Mouse (Mus musculus): ENCODE results near the gene Efcc1.

- no peak for TF ChIP-seq CTCF (IDR thresholded peaks at IDR 0.05; ENCODE audit: control insufficient read depth, insufficient read depth, insufficient read length)
- no peak for TF ChIP-seq CEBPB (IDR thresholded peaks at IDR 0.05; ENCODE audit: low read depth)
- no peak for TF ChIP-seq MAX (IDR thresholded peaks at IDR 0.05)
- no peak for TF ChIP-seq USF1 (IDR thresholded peaks at IDR 0.05; ENCODE audit: low read depth)
- no peak for TF ChIP-seq MYOD1 (IDR thresholded peaks at IDR 0.05; ENCODE audit: control insufficient read depth, insufficient read length, low read depth)
- TF ChIP-seq MYOG (IDR thresholded peaks at IDR 0.05; ENCODE audit: control insufficient read depth, extremely low read depth, insufficient read length): no peak
These were observed 3.5 kb downstream of the Efcc1 start for GRCm38 (mm10) chr6:87734136-87734535.
